Mouse (Mus musculus) limb, embryonic 14.5 days (tissue): Measurements from ENCODE around the gene Calm3. TPM values are rescaled to one million over a fixed set of nuclear protein-coding genes. Genes with fewer than 3 reads are reported as not detected.

Experiments
- ATAC-seq: fragments of 200-750 bp; cut with Nextera tagmentation; 2 replicates; pipeline ENCODE4 v1.8.0; 2017; ENCODE audit warnings: low read depth, moderate number of reproducible peaks, moderate TSS enrichment; ENCODE audit not compliant: low FRiP score
- DNase-seq: peaks from one replicate; pipeline ENCODE4 v3.0.0-alpha.2; 2015; ENCODE audit warnings: low spot score
- H3K27ac ChIP-seq: fragments of 300-500 bp; sonication (generic); replicated peaks from 2 replicates; pipeline ENCODE4 v1.5.1; 2014; ENCODE audit warnings: low read depth, mild to moderate bottlenecking, low read length, moderate library complexity, mixed read lengths
- H3K27me3 ChIP-seq: fragments of 300-500 bp; sonication (generic); 2 replicates; pipeline ENCODE4 v1.6.1; 2014; ENCODE audit warnings: low read length, mixed read lengths; ENCODE audit not compliant: control insufficient read depth, insufficient read depth
- H3K36me3 ChIP-seq: fragments of 300-500 bp; sonication (generic); 2 replicates; pipeline ENCODE4 v1.6.1; 2014; ENCODE audit warnings: mild to moderate bottlenecking, low read length, moderate library complexity, mixed read lengths; ENCODE audit not compliant: control insufficient read depth, insufficient read depth
- H3K4me1 ChIP-seq: fragments of 300-500 bp; sonication (generic); 2 replicates; pipeline ENCODE4 v1.6.1; 2014; ENCODE audit warnings: antibody characterized with exemption, low read length, mixed read lengths; ENCODE audit not compliant: control insufficient read depth, insufficient read depth
- H3K4me2 ChIP-seq: fragments of 300-500 bp; sonication (generic); replicated peaks from 2 replicates; pipeline ENCODE4 v1.6.1; 2014; ENCODE audit warnings: low read depth, mild to moderate bottlenecking, low read length, moderate library complexity; ENCODE audit not compliant: severe bottlenecking
- H3K4me3 ChIP-seq: fragments of 300-500 bp; sonication (generic); replicated peaks from 2 replicates; pipeline ENCODE4 v1.5.1; 2014; ENCODE audit warnings: low read length
- H3K9ac ChIP-seq: fragments of 300-500 bp; sonication (generic); 2 replicates; pipeline ENCODE4 v1.6.1; 2014; ENCODE audit warnings: mild to moderate bottlenecking, low read depth, low read length, moderate library complexity; ENCODE audit not compliant: severe bottlenecking
- H3K9me3 ChIP-seq: fragments of 300-500 bp; sonication (generic); 2 replicates; pipeline ENCODE4 v1.6.1; 2016; ENCODE audit warnings: low read length; ENCODE audit not compliant: control insufficient read depth
- POLR2A ChIP-seq: fragments of 200-500 bp; IDR thresholded peaks from 2 replicates; pipeline ENCODE4 v1.8.0; 2012; ENCODE audit warnings: inconsistent platforms, mild to moderate bottlenecking, moderate library complexity, borderline replicate concordance; ENCODE audit not compliant: insufficient read depth, insufficient read length; ENCODE audit errors: extremely low read depth
- WGBS: fragments of 180-500 bp; shearing (Covaris S2); extraction: QIAGEN DNeasy Blood & Tissue Kit; methylation state at CpG from one replicate; pipeline ENCODE4 v1.1.7; 2014; 5-methylcytosine and 5-hydroxymethylcytosine counted together
- polyA plus RNA-seq, 2 experiments: library from polyadenylated mRNA; depleted of rRNA in 1 of 2; stranded (reverse) in 1 of 2; unstranded in 1 of 2; fragments of >200 nt; fragmentation: Nextera tagmentation in 1 of 2; extraction: Ambion mirVana in 1 of 2; gene quantifications; 2 replicates each; pipeline versions ENCODE4 v1.2.1 to v1.2.3; 2012 to 2014

Gene Calm3
- polyA plus RNA-seq (2012; rRNA removed): 281 and 320 TPM in 2 replicates
- polyA plus RNA-seq (2014; fragmentation: Nextera tagmentation; extraction: Ambion mirVana): 156 and 164 TPM in 2 replicates

- peak within 1 kb of the TSS; percentile 88 for H3K4me2 ChIP-seq
- peak; percentile 94 for ATAC-seq
Measured at GRCm38 (mm10) chr7:16924037-16924834, at the start of gene Calm3. Gene Calm3, minus strand, starts transcription at chr7:16924114.

GRCm38 (mm10) chr7:16971160-16971559 is 47.2 kb upstream of the Calm3 start:
- TF ChIP-seq POLR2A: no peak
- H3K36me3 ChIP-seq: no peaks in the 10 kb centered on the region
- ATAC-seq: no peak
- DNase-seq: no peak
- no peaks in the 10 kb centered on the region for H3K27me3 ChIP-seq
- no peak overlapping the region for H3K4me3 ChIP-seq
- no peak overlapping the region for H3K27ac ChIP-seq
- H3K9me3 ChIP-seq: no peaks in the 10 kb centered on the region
- H3K4me2 ChIP-seq: no peak overlapping the region
- WGBS: 87% methylated on average over 3 of the region's 3 CpGs
- H3K4me1 ChIP-seq: no peaks in the 10 kb centered on the region
- H3K9ac ChIP-seq: no peak overlapping the region

More at GRCm38 (mm10) chr7:16924037-16924834, at the start of gene Calm3:
- Histone ChIP-seq H3K9ac (peak within 1 kb of the TSS; percentile 84), H3K4me1 (peaks cover 32% of the 10 kb centered on the region), H3K4me3 (peak within 1 kb of the TSS; percentile 99), H3K27me3 (no peaks in the 10 kb centered on the region), H3K9me3 (no peaks in the 10 kb centered on the region), H3K27ac (peak within 1 kb of the TSS; percentile 99), H3K36me3 (peaks cover 9% of the 10 kb centered on the region; the same call in 1 of the 2 replicates)
- peak; percentile 98 for DNase-seq
- peak; percentile 41; the same call in 1 of the 2 replicates for TF ChIP-seq POLR2A
- 2% methylated on average over 58 of the region's 64 CpGs for WGBS

- Histone ChIP-seq H3K4me3 (no peak overlapping the region), H3K36me3 (no peaks in the 10 kb centered on the region), H3K4me2 (no peak overlapping the region), H3K9me3 (no peaks in the 10 kb centered on the region), H3K27ac (no peak overlapping the region), H3K4me1 (no peaks in the 10 kb centered on the region), H3K9ac (no peak overlapping the region), H3K27me3 (no peaks in the 10 kb centered on the region)
- WGBS: 89% methylated on average over 6 of the region's 6 CpGs
- DNase-seq (no peak), ATAC-seq (no peak)
- no peak for TF ChIP-seq POLR2A
Measured at GRCm38 (mm10) chr7:16968414-16968813, 44.5 kb upstream of the Calm3 start.

DNA sequence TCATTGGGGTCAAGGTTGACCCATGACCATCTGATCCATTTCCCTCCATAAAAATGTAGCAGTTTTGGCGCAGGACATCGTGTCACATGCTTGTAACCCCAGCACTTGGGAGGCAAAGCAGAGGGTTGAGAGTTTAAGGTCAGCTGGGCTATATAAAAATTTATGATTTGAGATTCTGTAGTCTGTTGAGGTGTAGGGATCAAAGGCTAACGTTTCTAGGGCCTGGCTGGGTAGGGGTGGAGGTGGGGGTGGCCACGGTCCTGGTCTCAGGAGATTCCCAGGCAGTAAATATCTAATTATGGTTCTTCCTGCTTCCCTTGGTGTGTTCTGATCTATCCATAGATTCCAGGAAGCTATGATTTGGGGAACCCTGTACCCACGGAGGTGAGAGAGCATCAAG is 37.8 kb upstream of the Calm3 start:
- no peak for TF ChIP-seq POLR2A
- Histone ChIP-seq H3K4me3 (no peak overlapping the region), H3K9me3 (no peaks in the 10 kb centered on the region), H3K9ac (no peak overlapping the region), H3K4me2 (no peak overlapping the region), H3K4me1 (no peaks in the 10 kb centered on the region), H3K27me3 (no peaks in the 10 kb centered on the region), H3K27ac (no peak overlapping the region), H3K36me3 (no peaks in the 10 kb centered on the region)
- ATAC-seq: no peak
- 55% methylated on average over 5 of the region's 5 CpGs for WGBS
- no peak for DNase-seq

GRCm38 (mm10) chr7:16959539-16960187 is 35.7 kb upstream of the Calm3 start, which contains the start of gene Pnmal1:
Gene Pnmal1, plus strand, starts transcription at chr7:16959679.
- no peaks in the 10 kb centered on the region for H3K27me3 ChIP-seq
- peak; percentile 71 for ATAC-seq
- H3K9ac ChIP-seq: no peak within 1 kb of the TSS
- H3K4me1 ChIP-seq: no peaks in the 10 kb centered on the region
- H3K9me3 ChIP-seq: no peaks in the 10 kb centered on the region
- H3K4me3 ChIP-seq: no peak within 1 kb of the TSS
- no peak within 1 kb of the TSS for H3K27ac ChIP-seq
- H3K36me3 ChIP-seq: no peaks in the 10 kb centered on the region
- H3K4me2 ChIP-seq: peak within 1 kb of the TSS; percentile 24; the same call in 1 of the 2 replicates
- no peak for DNase-seq
- WGBS: 23% methylated on average over 17 of the region's 17 CpGs
- TF ChIP-seq POLR2A: no peak
